Mouse (Mus musculus): ENCODE measurements around the gene Aaed1.

The Aaed1 gene

DNA sequence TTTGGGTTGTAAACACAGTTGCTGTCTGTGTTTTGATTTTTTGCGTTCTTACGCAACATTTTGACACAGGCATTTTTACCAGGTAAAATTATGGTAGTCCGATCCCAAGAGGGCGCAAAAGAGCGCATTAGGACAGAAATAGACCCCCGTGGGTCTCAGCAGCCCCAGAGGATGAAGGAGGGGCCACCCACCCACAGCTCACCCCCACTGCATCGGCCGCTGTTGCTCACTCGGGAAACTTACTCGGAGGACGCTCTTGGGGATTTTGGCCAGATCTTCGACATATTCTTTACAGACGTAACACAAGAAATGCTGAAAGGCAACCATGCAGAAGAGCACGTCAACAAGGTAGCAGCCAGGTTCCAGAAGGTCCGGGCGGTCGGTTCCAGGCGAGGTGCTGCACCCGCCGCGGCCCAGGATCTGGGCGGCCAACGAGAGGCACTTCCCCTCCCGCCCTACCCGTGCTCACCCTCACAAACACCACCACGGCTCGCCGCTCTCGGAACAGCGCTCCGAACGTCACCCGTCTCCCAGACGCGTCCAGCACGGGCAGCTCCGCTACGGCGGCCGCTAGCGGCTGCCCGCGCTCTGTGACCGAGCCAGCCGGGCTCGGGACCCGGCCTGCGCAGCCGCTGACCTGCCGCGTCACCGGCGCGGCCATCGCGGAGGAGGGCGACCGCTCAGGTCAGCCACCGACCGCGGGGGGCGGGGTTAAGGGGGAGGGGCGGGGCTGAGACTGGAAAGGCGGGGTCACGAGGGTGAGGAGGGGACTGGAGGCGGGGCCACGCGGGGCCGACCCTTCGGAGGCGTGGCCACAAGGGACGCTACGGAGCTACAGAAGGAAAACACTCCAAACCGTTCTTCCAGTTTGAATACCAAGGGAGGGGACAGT, at the start of gene Aaed1:
Aaed1 (minus strand) TSS at position 687 of the 892 bp plus-strand sequence.
- in situ Hi-C loops (cut with MboI), result loop anchor here (10.0 kb wide), 1 partner anchor 123 kb away; the partner anchor contains the start of gene Cdk20

DNA sequence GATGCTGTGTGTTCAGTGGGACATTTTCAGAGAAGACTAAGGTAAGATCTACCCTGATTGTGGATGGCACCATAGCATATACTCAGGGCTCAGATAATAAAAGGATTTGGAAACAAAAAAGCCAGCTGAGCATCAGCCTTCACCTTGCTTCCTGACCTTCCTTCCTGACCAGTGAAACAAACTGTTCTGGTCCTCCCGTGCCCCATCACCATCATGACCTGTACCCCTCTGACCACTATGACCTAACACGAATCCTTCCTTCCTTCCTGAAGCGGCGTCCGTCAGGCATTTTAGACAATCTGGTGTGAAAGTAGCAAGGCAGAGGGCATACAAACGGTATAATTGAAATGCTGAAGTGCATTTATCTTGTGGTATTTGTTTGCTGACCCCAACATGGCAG, 49.6 kb upstream of the Aaed1 start:
- in situ Hi-C loops (cut with MboI), result no loop called here

GRCm38 (mm10) chr13:64361020-64361419, 48.5 kb upstream of the Aaed1 start:
- in situ Hi-C loops (cut with MboI), result no loop called here

GRCm38 (mm10) chr13:64359702-64360101, 47.2 kb upstream of the Aaed1 start:
- in situ Hi-C loops (cut with MboI), result no loop called here

DNA sequence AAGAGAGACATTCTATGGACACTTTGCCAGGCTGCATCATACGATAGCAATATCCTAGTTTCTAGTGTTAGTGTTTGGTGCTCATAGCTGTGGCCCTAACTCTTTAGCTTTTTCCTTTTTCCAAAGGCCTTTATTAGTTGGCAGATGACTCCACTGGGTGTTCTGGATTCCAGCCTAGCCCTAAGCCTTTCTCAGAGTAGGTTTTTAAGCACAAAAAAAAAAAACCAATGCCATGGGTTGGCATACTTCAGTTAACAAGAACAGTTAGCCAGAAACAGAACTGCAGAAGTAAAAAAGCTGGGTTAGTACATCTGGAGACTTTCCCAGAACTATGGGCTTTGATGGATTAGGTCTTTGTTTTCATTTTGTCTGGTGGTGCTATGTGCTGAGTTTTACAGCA, 46.0 kb upstream of the Aaed1 start:
- in situ Hi-C loops (cut with MboI), result no loop called here

DNA sequence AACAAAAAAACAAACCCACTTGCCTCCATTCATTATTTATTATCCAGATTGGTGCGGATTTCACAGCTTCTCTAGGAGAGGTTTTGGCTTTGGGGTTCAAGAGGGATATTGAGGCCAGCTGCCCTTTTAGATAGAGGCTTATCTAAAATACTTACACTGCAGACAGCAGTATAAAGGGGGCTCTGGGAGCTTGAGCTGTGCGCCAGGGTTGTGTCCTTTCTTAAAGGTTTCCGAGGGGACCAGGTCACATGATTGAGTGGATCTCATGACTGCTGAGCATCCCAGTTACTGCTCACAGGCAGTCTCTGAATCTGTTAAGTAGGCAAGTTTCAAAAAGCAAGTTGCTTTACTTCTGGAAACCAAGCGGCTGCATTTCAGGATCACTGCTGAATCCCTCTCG, 44.9 kb upstream of the Aaed1 start:
- in situ Hi-C loops (cut with MboI), result no loop called here

- in situ Hi-C loops (cut with MboI), result no loop called here
Measured at GRCm38 (mm10) chr13:64349474-64349873, 37.0 kb upstream of the Aaed1 start.

DNA sequence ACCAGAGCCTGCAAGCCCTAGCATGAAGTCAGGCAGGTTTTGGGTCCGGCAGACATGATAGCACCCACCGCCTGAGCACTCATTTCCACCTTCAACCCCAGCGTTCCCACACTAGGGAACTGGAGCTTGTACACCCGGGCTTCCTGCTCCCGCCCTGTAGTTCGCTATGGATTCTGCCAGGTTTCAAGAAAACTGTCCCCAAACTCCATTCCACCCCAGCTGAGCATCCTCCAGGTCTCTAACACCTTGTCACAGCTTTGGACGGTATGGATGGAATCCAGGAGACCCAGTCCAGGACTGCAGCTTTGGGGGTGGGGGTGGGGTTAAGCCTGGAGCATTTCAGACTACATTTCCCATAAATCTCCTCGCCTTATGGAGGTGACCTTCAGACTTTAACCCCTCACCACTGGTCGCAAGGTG, 31.6 kb upstream of the Aaed1 start:
- in situ Hi-C loops (cut with MboI), result no loop called here

DNA sequence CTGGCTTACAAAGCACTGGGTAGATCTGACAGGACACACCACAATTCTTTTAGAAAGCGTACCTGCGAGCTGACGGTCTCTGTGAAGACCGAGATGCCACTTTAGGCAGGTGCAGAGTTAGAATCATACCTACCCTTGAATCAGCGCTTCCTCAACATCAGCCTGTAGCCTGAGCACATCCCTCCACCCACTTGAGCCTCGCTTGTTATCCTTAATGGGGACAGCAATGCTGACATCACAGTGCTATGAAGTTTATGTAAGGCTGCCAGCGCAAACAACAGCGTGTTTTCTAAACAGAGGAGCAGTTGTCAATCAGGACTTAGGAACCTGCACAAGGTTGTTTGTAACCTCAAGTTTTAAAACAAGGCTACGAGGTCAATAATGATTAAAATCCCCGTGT, 31.1 kb upstream of the Aaed1 start:
- in situ Hi-C loops (cut with MboI), result no loop called here

DNA sequence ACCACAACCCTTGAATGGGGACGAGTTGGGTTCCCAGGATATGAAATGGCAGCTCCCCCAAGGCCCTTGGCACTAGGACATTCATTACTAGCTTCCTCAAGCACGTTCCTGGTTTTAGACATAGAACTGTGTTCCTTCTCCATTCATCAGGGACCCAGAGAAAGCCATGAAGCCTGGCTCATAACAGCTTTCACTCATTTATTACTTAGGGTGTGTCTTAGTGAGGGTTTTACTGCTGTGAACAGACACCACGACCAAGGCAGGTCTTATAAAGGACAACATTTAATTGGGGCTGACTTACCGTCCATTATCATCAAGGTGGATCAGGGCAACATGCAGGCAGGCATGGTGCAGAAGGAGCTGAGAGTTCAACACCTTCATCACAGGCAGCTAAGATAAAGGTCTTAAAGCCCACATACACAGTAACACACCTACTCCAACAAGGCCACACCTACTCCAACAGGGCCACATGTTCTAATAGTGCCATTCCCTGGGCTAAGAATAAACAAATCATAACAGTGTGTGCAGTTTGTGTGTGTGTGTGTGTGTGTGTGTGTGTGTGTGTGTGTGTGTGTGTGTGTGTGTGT, 23.1 kb upstream of the Aaed1 start:
- in situ Hi-C loops (cut with MboI), result no loop called here

DNA sequence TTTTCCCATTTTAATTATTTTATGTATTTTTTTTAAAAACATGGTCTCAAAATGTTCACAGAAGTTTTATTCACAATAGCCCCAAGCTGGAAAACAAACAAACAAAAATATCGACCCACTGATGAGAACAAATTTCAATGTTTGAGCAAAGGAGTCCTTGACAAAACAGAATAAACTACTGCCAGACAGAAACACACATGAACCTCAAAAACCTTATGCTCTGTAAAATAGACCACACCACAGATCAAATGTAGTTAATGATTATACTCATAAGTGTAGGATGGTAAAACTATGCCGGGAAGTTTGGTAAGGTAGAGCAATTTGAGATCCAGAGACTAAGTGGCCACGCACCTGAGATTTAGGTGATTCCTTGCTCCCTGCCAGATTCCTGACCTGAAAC, 20.6 kb upstream of the Aaed1 start:
- in situ Hi-C loops (cut with MboI), result no loop called here

- in situ Hi-C loops (cut with MboI), result no loop called here
Measured at GRCm38 (mm10) chr13:64332321-64332720, 19.8 kb upstream of the Aaed1 start.

DNA sequence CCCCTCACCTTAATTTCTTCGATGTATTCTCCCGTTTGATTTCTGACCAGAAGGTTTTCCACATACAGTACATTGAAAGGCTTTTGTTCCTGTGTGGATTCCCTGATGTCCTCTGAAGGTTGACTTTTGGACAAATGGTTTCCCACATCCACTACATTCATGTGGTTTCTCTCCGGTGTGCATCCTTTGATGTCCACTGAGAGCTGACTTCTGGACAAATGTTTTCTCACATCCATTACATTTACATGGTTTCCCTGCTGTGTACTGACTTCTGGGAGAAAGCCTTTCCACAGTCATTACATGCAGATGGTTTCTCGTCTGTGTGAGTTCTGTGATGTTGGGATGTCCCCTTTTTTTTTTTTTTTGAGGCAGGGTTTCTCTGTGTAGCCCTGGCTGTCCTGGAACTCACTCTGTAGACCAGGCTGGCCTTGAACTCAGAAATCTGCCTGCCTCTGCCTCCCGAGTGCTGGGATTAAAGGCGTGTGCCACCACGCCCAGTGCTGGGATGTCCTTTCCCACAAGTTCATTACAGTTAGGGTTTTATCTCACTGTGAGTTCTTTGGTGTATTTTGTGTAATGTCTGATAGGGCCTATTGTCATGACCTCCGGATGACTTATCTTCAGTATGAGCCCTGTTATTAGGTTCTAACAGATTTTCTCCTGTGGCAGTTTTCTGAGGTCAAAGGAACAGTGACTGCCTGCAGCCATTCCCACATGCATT, 10.2 kb upstream of the Aaed1 start:
- in situ Hi-C loops (cut with MboI), result no loop called here

DNA sequence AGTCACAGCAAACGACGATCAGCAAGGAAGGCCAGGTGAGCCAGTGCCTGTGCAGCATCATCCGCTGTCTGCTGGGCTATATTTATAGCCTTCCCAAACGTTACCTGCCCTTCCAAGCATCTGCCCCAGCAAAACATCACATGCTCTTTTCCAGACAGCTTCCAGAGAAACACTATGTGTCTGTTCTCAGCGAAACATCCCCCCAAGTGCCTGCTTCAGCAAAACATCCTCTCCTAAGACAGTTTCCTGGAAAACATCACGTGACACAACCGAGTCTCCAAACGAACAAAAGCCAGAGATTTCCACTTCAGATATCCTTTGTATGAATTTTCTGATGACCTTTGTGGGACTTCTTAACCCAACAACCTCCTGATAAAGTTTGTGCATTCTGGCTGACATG, 7.8 kb upstream of the Aaed1 start:
- in situ Hi-C loops (cut with MboI), result no loop called here

- in situ Hi-C loops (cut with MboI), result loop anchor here (10.0 kb wide), 1 partner anchor 115 kb away; the partner anchor contains the start of gene Cdk20
Measured at GRCm38 (mm10) chr13:64319782-64320181, 7.3 kb upstream of the Aaed1 start.

GRCm38 (mm10) chr13:64318355-64318754, 5.8 kb upstream of the Aaed1 start:
- in situ Hi-C loops (cut with MboI), result loop anchor here (10.0 kb wide), 1 partner anchor 116 kb away; the partner anchor contains the start of gene Cdk20

DNA sequence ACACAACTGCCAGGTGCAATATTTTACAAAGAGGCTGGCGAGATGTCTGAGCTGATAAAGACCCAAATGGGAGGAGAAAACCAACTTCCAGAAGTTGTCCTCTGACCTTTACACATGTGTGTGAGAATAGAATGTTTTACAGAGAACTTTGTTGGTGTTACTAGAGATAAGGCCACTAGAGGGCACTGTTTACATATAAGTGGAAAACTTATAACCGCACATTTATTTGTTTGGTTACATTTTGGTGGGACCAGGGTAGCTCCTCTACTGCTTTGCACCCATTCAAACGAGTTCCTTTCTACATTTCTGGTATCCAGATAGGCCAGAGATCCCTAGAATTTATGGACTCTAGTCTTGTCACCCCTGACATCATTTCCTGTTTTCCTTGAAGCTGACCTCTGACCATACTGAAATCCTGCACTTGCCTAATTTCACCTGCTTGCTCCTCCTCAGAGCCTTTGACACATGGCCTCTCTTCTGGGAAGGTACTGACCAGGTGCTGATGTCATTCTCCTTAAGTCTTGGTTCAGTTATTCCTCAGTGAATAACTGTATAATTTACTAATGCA, 3.1 kb upstream of the Aaed1 start:
- in situ Hi-C loops (cut with MboI), result loop anchor here (10.0 kb wide), 1 partner anchor 119 kb away; the partner anchor contains the start of gene Cdk20

DNA sequence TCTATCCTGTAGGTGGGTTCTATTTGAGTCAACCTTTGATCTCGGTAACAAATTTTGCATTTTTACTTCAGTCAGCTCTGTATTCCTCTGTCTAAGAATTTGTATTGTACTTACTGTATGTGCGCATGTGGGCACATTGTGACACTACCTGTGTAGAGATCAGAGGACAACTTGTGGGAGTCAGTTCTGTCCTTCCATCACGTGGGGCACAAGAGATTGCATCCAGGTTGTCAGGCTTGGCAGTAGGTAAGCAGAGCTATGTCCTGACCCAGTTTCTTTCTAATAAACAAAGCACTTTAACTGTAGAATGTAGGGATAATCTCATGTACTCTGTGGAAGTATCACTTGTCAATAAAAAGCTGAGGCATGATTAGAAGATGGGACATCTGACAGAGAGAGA, 1.5 kb upstream of the Aaed1 start:
- in situ Hi-C loops (cut with MboI), result loop anchor here (10.0 kb wide), 1 partner anchor 121 kb away; the partner anchor contains the start of gene Cdk20

GRCm38 (mm10) chr13:64312916-64313289, 393 bp upstream of the Aaed1 start:
- in situ Hi-C loops (cut with MboI), result loop anchor here (10.0 kb wide), 1 partner anchor 122 kb away; the partner anchor contains the start of gene Cdk20

GRCm38 (mm10) chr13:64311266-64311665, 1.2 kb downstream of the Aaed1 start:
- in situ Hi-C loops (cut with MboI), result loop anchor here (10.0 kb wide), 1 partner anchor 124 kb away; the partner anchor contains the start of gene Cdk20

GRCm38 (mm10) chr13:64310585-64310984, 1.9 kb downstream of the Aaed1 start:
- in situ Hi-C loops (cut with MboI), result loop anchor here (10.0 kb wide), 1 partner anchor 124 kb away; the partner anchor contains the start of gene Cdk20

DNA sequence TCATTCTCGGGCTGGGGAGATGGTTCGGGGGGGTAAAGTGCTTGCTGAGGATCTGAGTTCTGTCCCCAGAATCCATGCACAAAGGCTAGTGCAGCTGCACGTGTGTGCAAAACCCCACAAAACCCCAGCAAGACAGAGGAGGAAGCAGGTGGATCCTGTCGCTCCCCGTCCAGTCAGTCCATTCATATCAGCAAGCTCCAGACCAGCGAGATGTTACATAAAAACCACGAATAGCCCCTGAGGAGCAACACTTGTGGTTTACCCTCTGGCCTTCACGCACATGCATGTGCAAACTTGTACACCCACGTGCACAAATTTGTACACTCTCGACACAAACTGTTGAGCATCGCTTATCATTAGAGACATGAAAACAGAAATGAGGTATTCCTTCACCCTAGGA, 2.7 kb downstream of the Aaed1 start:
- in situ Hi-C loops (cut with MboI), result loop anchor here (10.0 kb wide), 1 partner anchor 125 kb away; the partner anchor contains the start of gene Cdk20
